Mouse (Mus musculus) limb, embryonic 12.5 days (tissue): Measurements from ENCODE around the gene Fam234b. TPM values are rescaled to one million over a fixed set of nuclear protein-coding genes. Genes with fewer than 3 reads are reported as not detected.

ENCODE experiments used
- ATAC-seq: fragments of 200-750 bp; cut with Nextera tagmentation; 2 replicates; pipeline ENCODE4 v1.8.0; 2017; ENCODE audit warnings: low read depth, moderate TSS enrichment; ENCODE audit not compliant: insufficient number of reproducible peaks, insufficient read depth, low FRiP score, low TSS enrichment
- H3K27ac ChIP-seq: fragments of 300-500 bp; sonication (generic); 2 replicates; pipeline ENCODE4 v1.5.1; 2016; ENCODE audit warnings: mild to moderate bottlenecking, moderate library complexity
- H3K27me3 ChIP-seq: fragments of 300-500 bp; sonication (generic); 2 replicates; pipeline ENCODE4 v1.6.1; 2016; ENCODE audit warnings: mild to moderate bottlenecking, moderate library complexity
- H3K36me3 ChIP-seq: fragments of 300-500 bp; sonication (generic); 2 replicates; pipeline ENCODE4 v1.6.1; 2016; ENCODE audit warnings: mild to moderate bottlenecking, moderate library complexity
- H3K4me1 ChIP-seq: fragments of 300-500 bp; sonication (generic); replicated peaks from 2 replicates; pipeline ENCODE4 v1.6.1; 2016
- H3K4me2 ChIP-seq: fragments of 300-500 bp; sonication (generic); 2 replicates; pipeline ENCODE4 v1.6.1; 2016; ENCODE audit warnings: mild to moderate bottlenecking, moderate library complexity
- H3K4me3 ChIP-seq: fragments of 300-500 bp; sonication (generic); replicated peaks from 2 replicates; pipeline ENCODE4 v1.5.1; 2016; ENCODE audit warnings: mild to moderate bottlenecking
- H3K9ac ChIP-seq: fragments of 300-500 bp; sonication (generic); replicated peaks from 2 replicates; pipeline ENCODE4 v1.6.1; 2016; ENCODE audit warnings: mild to moderate bottlenecking, moderate library complexity
- H3K9me3 ChIP-seq: fragments of 300-500 bp; sonication (generic); 2 replicates; pipeline ENCODE4 v1.6.1; 2016; ENCODE audit warnings: mild to moderate bottlenecking, moderate library complexity
- WGBS: fragments of 180-500 bp; shearing (Covaris S2); methylation state at CpG from one replicate; pipeline ENCODE4 v1.1.7; 2016; 5-methylcytosine and 5-hydroxymethylcytosine counted together
- polyA plus RNA-seq: library from polyadenylated mRNA; unstranded; fragments of >200 nt; fragmentation: Nextera tagmentation; extraction: Ambion mirVana; gene quantifications from 2 replicates; pipeline ENCODE4 v1.2.1, GENCODE M21; 2016

Fam234b gene
- polyA plus RNA-seq, 1 experiment from 2014 or later, result 26.9 TPM

DNA sequence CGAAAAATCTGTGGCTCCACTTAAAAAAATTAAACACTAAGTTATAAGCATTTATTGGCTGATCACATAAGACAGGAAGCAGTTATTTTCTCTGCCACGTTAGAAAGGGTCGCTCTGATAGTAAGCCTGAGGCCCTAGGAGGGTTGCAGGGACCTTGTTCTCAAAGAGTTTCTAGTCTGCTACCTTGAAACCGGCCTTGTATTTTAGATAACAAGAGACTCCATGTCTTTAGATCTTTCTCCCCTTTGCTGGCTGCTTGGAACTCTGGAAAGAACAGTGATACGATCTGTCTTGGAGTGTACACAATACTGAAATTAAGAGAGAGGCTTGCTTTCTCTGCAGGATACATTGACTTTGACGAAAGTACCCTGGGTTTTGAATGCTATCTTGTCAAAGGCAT, 949 bp downstream of the Fam234b start:
- no peak for ATAC-seq
- Histone ChIP-seq H3K9ac (peak overlapping the region; percentile 78; the same call in 1 of the 2 replicates), H3K27me3 (no peaks in the 10 kb centered on the region), H3K27ac (no peak overlapping the region), H3K9me3 (no peaks in the 10 kb centered on the region), H3K4me2 (peak overlapping the region; percentile 86), H3K4me3 (peak overlapping the region; percentile 86), H3K36me3 (no peaks in the 10 kb centered on the region), H3K4me1 (peaks cover 11% of the 10 kb centered on the region)
- WGBS, result 58% methylated on average over 6 of the region's 6 CpGs

DNA sequence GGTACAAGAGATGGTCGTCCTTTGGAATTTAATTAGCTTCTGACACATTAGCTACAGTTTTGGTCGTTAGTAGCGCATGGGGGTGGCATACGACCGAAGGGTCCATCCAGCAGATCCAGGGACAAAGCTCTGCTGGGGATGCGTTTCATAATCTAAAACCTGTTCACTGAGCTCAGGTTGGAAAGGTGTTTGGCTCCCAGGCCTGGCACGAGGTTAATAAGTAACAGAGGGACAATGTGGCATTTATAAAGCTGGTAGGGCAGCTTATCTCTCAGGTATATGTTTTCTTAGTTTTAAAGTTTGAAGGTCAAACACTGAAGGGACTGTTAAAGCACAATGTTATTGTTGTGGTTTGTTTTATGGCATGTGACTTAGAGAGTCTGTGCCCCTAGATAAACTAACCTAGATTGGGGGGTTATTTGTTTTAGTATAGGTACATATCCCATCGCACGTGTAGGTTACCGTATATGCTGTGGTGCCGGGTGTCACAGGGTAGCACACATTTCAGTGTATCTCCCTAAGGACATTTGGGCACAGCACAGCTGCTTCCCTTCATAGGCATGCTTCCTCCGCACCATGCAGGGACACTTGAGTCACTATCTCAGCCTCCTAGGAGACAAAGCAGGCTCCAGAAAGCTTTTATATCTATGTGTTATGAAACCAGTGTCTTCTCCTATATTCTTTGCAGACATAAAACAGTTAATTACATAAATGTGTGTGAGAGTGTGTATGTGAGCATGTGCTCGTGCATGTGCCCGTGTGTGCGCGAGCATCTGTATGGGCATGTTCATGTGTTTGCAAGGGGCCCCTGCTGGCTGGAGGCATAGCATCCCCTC, 2.6 kb downstream of the Fam234b start:
- WGBS, result 82% methylated on average over 16 of the region's 16 CpGs
- peaks cover 11% of the 10 kb centered on the region for H3K4me1 ChIP-seq
- no peak overlapping the region for H3K4me3 ChIP-seq
- H3K9ac ChIP-seq, result no peak overlapping the region
- H3K27me3 ChIP-seq, result no peaks in the 10 kb centered on the region
- H3K36me3 ChIP-seq, result no peaks in the 10 kb centered on the region
- H3K9me3 ChIP-seq, result no peaks in the 10 kb centered on the region
- no peak for ATAC-seq
- no peak overlapping the region for H3K27ac ChIP-seq
- H3K4me2 ChIP-seq, result no peak overlapping the region

DNA sequence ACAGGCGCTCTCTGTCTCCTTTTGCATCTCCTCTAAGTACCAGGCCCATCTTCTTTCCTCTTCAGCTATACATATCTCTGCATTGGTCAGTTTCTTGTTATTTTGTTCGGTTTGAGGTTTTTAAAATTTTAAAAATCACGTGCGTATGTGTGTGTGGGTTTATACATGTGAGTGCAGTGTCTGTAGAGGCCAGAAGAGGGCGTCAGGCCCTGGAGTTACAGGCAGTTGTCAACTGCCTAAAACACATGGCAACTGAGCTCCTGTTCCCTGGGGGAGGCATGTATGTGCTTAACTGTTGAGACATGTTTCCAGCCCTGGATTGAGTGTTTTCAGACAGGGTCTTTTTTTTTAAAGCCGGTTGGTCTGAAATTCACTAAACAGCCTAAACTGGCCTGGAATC, 4.9 kb downstream of the Fam234b start:
- WGBS, result 87% methylated on average over 6 of the region's 6 CpGs
- Histone ChIP-seq H3K9me3 (no peaks in the 10 kb centered on the region), H3K27me3 (no peaks in the 10 kb centered on the region), H3K36me3 (no peaks in the 10 kb centered on the region), H3K4me3 (no peak overlapping the region), H3K27ac (no peak overlapping the region), H3K4me1 (peaks cover 8% of the 10 kb centered on the region), H3K9ac (no peak overlapping the region), H3K4me2 (no peak overlapping the region)
- no peak for ATAC-seq

DNA sequence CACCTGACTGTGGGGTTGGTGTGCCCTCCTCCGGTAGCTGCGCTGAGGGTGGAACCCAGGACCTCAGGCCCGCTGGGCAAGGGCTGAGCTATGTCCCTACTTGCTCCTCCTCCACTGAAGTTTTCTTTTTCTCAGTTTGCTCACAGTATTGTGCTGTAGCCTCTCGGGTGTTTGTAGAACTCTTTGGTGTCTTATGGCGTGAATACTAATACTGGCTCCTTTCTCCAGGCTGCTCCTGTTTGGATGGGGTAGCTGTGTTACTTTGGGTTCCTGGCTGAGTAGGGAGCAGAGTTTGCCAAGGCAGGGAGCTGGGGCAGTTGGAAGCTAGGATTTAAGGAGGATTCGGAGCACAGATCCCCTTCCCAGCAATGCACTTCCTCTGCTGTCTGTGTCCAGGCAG, 6.0 kb downstream of the Fam234b start:
- no peaks in the 10 kb centered on the region for H3K9me3 ChIP-seq
- H3K9ac ChIP-seq, result no peak overlapping the region
- ATAC-seq, result no peak
- no peaks in the 10 kb centered on the region for H3K27me3 ChIP-seq
- 65% methylated on average over 6 of the region's 6 CpGs for WGBS
- no peaks in the 10 kb centered on the region for H3K36me3 ChIP-seq
- H3K4me1 ChIP-seq, result peaks cover 3% of the 10 kb centered on the region
- H3K27ac ChIP-seq, result no peak overlapping the region
- no peak overlapping the region for H3K4me3 ChIP-seq
- no peak overlapping the region for H3K4me2 ChIP-seq

DNA sequence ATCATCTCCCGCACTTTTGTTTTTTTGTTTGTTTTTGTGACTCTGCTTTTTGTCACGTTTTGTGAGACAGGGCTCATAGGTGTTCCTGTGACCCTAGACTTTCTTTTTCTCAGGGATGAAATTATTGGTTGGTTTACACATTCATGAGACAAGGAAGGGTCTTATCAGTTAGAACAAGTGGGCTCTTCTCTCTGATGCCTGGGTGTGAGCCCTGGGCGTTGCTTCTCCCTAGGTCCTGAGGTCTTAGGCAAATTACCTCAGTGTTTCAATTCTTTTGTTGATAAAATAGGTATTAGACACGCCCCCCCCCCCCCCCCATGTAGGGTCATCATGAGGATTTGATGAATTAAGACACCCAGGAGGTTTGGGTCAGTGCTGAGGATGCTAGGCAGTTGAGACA, 7.1 kb downstream of the Fam234b start:
- Histone ChIP-seq H3K36me3 (peaks cover 3% of the 10 kb centered on the region; the same call in 1 of the 2 replicates), H3K4me1 (no peaks in the 10 kb centered on the region), H3K4me3 (no peak overlapping the region), H3K27me3 (no peaks in the 10 kb centered on the region), H3K27ac (no peak overlapping the region), H3K4me2 (no peak overlapping the region), H3K9me3 (no peaks in the 10 kb centered on the region), H3K9ac (no peak overlapping the region)
- 66% methylated on average over 4 of the region's 4 CpGs for WGBS
- ATAC-seq, result no peak

DNA sequence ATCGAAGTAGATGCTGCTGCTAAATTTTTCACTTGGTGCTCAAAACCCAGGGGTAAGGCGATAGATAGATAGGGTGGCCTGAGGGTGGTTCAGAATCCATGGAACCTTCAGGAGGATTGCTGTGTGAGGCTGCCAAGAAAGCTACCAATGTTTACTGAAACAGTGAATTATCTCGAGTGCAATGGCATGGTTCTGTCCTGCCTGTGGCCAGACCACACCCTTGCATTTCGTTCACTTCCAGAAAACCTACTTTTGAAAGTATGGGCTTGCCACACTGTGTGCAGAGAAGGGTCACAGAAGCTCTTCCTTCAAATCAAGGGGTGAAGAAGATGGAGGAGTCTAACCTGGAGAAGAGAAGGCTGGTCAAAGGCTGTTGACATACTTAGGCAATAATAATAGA, 8.0 kb downstream of the Fam234b start:
- no peak overlapping the region for H3K4me2 ChIP-seq
- no peaks in the 10 kb centered on the region for H3K4me1 ChIP-seq
- no peak for ATAC-seq
- no peak overlapping the region for H3K4me3 ChIP-seq
- H3K36me3 ChIP-seq, result peaks cover 3% of the 10 kb centered on the region; the same call in 1 of the 2 replicates
- H3K27me3 ChIP-seq, result no peaks in the 10 kb centered on the region
- no peak overlapping the region for H3K27ac ChIP-seq
- WGBS, result 84% methylated on average over 4 of the region's 4 CpGs
- H3K9ac ChIP-seq, result no peak overlapping the region
- no peaks in the 10 kb centered on the region for H3K9me3 ChIP-seq

DNA sequence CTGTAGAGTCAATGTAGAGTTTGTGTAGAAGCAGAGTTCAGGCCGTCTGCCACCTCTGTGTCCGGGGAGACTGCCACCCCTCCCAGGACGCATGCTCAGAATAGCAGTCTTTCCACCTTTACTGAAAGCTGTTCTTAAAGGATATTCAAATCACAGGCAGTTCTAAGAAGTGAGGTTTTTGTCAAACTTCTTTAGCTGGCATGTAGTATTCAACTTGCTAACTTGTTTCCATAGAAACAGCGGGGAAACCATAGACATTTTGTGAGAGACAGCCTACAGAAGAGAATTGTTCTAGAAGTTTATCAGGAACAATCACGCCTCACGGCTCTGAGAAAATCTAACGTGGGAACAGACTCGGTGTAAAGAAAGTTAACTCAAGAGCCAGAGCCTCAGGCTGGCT, 9.1 kb downstream of the Fam234b start:
- H3K9me3 ChIP-seq, result no peaks in the 10 kb centered on the region
- H3K9ac ChIP-seq, result no peak overlapping the region
- no peak overlapping the region for H3K27ac ChIP-seq
- WGBS, result 89% methylated on average over 8 of the region's 8 CpGs
- H3K4me1 ChIP-seq, result no peaks in the 10 kb centered on the region
- no peak overlapping the region for H3K4me2 ChIP-seq
- ATAC-seq, result no peak
- no peak overlapping the region for H3K4me3 ChIP-seq
- H3K36me3 ChIP-seq, result peaks cover 3% of the 10 kb centered on the region; the same call in 1 of the 2 replicates
- no peaks in the 10 kb centered on the region for H3K27me3 ChIP-seq

DNA sequence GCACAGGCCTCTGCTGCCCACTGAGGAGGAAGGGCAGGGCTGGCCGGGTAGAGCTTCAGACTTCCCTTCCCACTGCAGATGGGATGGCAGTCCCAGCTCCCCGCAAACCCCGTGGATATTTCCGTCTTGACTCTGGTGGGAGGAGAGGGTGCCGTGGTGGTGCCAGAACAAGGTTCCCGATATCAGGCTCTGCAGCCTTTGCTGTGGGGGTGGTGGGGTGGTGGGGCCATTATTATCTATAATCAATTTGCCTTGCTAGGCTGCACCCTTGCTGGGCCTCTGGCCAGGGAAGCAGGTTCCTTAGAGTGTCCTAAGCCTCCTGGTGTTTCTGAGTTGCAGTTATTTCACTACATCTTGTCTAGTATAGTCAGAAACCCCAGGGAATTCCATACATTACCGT, 13.4 kb downstream of the Fam234b start:
- H3K36me3 ChIP-seq, result peaks cover 16% of the 10 kb centered on the region
- no peaks in the 10 kb centered on the region for H3K27me3 ChIP-seq
- no peaks in the 10 kb centered on the region for H3K4me1 ChIP-seq
- H3K27ac ChIP-seq, result no peak overlapping the region
- 82% methylated on average over 7 of the region's 7 CpGs for WGBS
- no peak overlapping the region for H3K4me3 ChIP-seq
- no peaks in the 10 kb centered on the region for H3K9me3 ChIP-seq
- ATAC-seq, result no peak
- no peak overlapping the region for H3K4me2 ChIP-seq
- H3K9ac ChIP-seq, result no peak overlapping the region

DNA sequence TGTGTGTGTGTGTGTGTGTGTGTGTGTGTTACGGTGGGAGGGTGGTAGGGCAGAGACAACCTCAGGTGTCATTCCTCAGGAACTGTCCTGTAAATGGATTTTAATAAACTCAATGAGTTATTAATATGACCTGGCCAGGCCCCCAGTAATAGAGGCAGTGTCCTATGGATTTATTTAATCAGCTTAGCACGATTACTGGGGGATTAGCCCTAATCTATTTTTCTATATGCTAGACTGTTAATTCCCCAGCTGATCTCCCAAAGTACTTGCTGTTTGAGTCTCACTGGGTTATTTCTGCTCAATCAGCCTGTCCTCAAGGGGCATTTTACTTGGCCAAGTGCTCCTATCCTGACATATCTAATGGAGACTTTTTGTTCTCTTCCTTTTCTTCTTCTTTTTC, 14.9 kb downstream of the Fam234b start:
- 78% methylated on average over 2 of the region's 2 CpGs for WGBS
- no peak overlapping the region for H3K4me2 ChIP-seq
- H3K27me3 ChIP-seq, result no peaks in the 10 kb centered on the region
- no peak overlapping the region for H3K27ac ChIP-seq
- H3K9ac ChIP-seq, result no peak overlapping the region
- H3K4me3 ChIP-seq, result no peak overlapping the region
- peaks cover 25% of the 10 kb centered on the region for H3K36me3 ChIP-seq
- H3K4me1 ChIP-seq, result no peaks in the 10 kb centered on the region
- no peaks in the 10 kb centered on the region for H3K9me3 ChIP-seq
- no peak for ATAC-seq

DNA sequence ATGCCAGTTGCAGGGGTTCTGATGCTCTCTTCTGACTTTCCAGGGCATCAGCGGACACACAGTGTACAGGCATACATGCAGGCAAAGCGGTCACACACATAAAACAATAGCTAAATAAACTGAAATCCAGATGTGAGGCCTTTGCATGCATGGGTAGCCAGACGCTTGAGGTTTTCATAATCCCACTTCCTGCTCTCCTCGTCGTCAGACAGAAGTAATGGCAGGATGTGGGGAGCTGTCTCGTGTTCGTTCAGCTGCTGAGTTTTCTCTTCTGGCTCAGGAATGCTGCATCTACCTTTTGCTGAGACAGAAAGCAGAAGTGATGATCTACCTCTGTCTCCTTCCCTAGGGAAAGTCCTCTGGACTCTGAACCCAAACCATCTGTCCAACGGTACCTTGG, 20.6 kb downstream of the Fam234b start:
- H3K36me3 ChIP-seq, result peaks cover 52% of the 10 kb centered on the region
- no peak overlapping the region for H3K4me2 ChIP-seq
- WGBS, result 48% methylated on average over 8 of the region's 8 CpGs
- H3K9me3 ChIP-seq, result no peaks in the 10 kb centered on the region
- no peak for ATAC-seq
- no peaks in the 10 kb centered on the region for H3K27me3 ChIP-seq
- H3K9ac ChIP-seq, result no peak overlapping the region
- H3K4me3 ChIP-seq, result no peak overlapping the region
- H3K27ac ChIP-seq, result peak overlapping the region; percentile 42; the same call in 1 of the 2 replicates
- H3K4me1 ChIP-seq, result peaks cover 7% of the 10 kb centered on the region; the same call in 1 of the 2 replicates

DNA sequence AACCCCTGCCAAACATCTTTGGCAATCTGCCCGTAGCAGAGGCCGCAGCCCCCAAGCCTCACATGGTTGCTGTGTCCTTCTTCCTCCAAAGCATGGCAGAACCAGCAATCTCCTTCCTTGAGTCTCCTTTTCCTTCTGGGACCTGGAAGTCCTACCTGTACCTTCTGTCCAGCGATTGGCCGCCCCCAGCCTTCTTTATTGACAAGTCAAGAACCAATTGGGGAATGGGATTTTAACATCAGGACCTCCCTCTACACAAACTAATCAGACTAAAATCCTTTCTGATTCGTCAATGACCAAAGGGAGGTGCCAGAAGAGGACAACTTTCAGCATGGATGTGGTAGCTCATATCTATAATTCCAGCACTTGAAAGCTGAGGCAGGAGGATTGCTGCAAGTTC, 22.1 kb downstream of the Fam234b start:
- no peak for ATAC-seq
- Histone ChIP-seq H3K36me3 (peaks cover 39% of the 10 kb centered on the region), H3K9me3 (no peaks in the 10 kb centered on the region), H3K27me3 (no peaks in the 10 kb centered on the region), H3K4me1 (peaks cover 14% of the 10 kb centered on the region; the same call in 1 of the 2 replicates), H3K27ac (no peak overlapping the region), H3K9ac (no peak overlapping the region), H3K4me3 (no peak overlapping the region), H3K4me2 (no peak overlapping the region)
- WGBS, result 83% methylated on average over 5 of the region's 5 CpGs
